Mouse (Mus musculus) neural tube, embryonic 15.5 days (tissue): ENCODE data around the gene Mafk. TPM values are rescaled to one million over a fixed set of nuclear protein-coding genes. Genes with fewer than 3 reads are reported as not detected.

Source experiments
- ATAC-seq: fragments of 200-750 bp; cut with Nextera tagmentation; 2 replicates; pipeline ENCODE4 v1.8.0; 2017; ENCODE audit warnings: mild to moderate bottlenecking, moderate TSS enrichment, moderate library complexity; ENCODE audit not compliant: low FRiP score
- H3K27ac ChIP-seq: fragments of 300-500 bp; sonication (generic); replicated peaks from 2 replicates; pipeline ENCODE4 v1.5.1; 2015; ENCODE audit warnings: mild to moderate bottlenecking, inconsistent platforms
- H3K27me3 ChIP-seq: fragments of 300-500 bp; sonication (generic); replicated peaks from 2 replicates; pipeline ENCODE4 v1.6.1; 2015; ENCODE audit warnings: inconsistent platforms
- H3K36me3 ChIP-seq: fragments of 300-500 bp; sonication (generic); 2 replicates; pipeline ENCODE4 v1.6.1; 2015; ENCODE audit warnings: inconsistent platforms
- H3K4me1 ChIP-seq: fragments of 300-500 bp; sonication (generic); 2 replicates; pipeline ENCODE4 v1.6.1; 2015; ENCODE audit warnings: inconsistent platforms
- H3K4me2 ChIP-seq: fragments of 300-500 bp; sonication (generic); 2 replicates; pipeline ENCODE4 v1.6.1; 2015; ENCODE audit warnings: inconsistent platforms, mild to moderate bottlenecking, moderate library complexity
- H3K4me3 ChIP-seq: fragments of 300-500 bp; sonication (generic); replicated peaks from 2 replicates; pipeline ENCODE4 v1.5.1; 2015; ENCODE audit warnings: mild to moderate bottlenecking, inconsistent platforms
- H3K9ac ChIP-seq: fragments of 300-500 bp; sonication (generic); replicated peaks from 2 replicates; pipeline ENCODE4 v1.6.1; 2015; ENCODE audit warnings: mild to moderate bottlenecking, inconsistent platforms
- H3K9me3 ChIP-seq: fragments of 300-500 bp; sonication (generic); replicated peaks from 2 replicates; pipeline ENCODE4 v1.6.1; 2016; ENCODE audit warnings: inconsistent platforms
- WGBS: fragments of 180-500 bp; shearing (Covaris S2); methylation state at CpG from one replicate; pipeline ENCODE4 v1.1.7; 2015; ENCODE audit warnings: mixed read lengths; 5-methylcytosine and 5-hydroxymethylcytosine counted together
- polyA plus RNA-seq: library from polyadenylated mRNA; unstranded; fragments of >200 nt; fragmentation: Nextera tagmentation; extraction: Ambion mirVana; gene quantifications from 2 replicates; pipeline ENCODE4 v1.2.1, GENCODE M21; 2015

Gene Mafk
- polyA plus RNA-seq, 1 experiment from 2014 or later, result 10.8 TPM

DNA sequence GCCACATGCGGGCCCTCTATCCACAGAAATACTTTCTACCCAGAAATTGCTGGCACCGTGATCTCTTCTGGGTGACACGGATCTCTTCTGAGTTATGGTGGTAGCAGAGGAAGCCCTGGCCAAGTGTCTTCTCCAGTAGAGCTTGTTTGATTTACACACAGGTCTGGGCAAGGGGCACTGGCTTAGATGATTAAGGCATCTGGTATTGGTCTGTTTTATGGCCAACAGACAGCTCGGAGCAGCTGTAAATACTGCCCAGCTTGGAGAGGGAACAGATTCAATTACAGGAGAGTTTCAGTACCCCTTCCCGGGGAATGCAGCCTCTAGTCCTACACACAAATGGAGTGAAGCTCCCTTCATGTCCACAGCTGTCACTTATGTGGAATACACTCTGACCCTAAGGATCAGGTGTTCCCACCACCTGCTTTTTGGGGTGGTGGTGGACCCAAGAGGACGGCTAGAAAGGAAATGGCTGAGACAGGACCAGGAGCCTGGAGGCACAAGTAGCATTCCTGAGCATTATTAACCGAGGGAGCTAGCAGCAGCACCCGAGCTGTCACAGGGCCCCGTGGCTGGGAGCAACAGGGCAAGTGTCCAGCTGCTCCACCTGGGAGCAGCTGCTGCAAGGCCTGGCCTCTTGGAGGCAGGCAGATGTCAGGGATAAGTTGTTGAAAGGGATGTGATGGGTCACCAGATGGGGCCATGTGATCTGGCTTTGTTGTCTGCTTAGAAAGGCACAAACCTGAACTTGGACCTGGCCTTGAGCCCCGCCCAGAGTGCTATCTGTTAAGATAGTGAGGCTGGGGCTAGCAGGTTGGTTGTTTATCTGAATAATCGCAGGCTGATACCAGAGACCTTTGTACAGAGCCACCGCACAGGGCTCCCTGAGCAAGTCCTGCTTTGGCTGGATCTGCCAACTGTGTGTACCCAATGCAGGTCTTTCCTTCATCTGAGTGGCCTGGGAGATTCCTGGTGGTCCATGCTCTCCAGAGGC is 30.4 kb downstream of the Mafk start:
- Histone ChIP-seq H3K9ac (no peak overlapping the region), H3K27me3 (no peaks in the 10 kb centered on the region), H3K4me3 (no peak overlapping the region), H3K36me3 (peaks cover 27% of the 10 kb centered on the region), H3K9me3 (no peaks in the 10 kb centered on the region), H3K4me1 (peaks cover 22% of the 10 kb centered on the region), H3K27ac (no peak overlapping the region), H3K4me2 (no peak overlapping the region)
- ATAC-seq, result no peak
- 67% methylated on average over 12 of the region's 12 CpGs for WGBS

DNA sequence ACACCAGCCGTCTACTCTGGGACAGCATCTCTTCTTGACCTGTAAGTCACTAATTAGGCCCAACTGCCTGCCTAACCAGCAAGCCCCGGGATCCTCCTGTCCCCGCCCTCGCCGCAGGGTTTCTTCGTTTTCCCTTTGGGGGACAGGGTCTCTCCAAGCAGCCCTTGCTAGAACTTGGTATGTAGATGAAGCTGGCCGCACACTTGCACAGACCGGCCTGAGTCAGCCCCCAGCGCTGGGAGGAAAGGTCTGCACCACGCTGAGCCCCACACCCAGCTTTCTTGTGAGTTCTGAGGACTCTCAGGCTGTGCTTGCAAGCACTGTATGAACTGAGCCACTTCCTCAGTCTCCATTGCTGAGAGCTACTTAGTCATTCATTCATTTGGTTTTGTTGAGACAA is 33.2 kb downstream of the Mafk start:
- no peak overlapping the region for H3K9ac ChIP-seq
- H3K4me2 ChIP-seq, result no peak overlapping the region
- WGBS, result 95% methylated on average over 10 of the region's 10 CpGs
- H3K9me3 ChIP-seq, result no peaks in the 10 kb centered on the region
- H3K36me3 ChIP-seq, result peaks cover 27% of the 10 kb centered on the region
- no peak overlapping the region for H3K27ac ChIP-seq
- H3K4me1 ChIP-seq, result peaks cover 26% of the 10 kb centered on the region
- H3K27me3 ChIP-seq, result no peaks in the 10 kb centered on the region
- ATAC-seq, result no peak
- H3K4me3 ChIP-seq, result no peak overlapping the region

DNA sequence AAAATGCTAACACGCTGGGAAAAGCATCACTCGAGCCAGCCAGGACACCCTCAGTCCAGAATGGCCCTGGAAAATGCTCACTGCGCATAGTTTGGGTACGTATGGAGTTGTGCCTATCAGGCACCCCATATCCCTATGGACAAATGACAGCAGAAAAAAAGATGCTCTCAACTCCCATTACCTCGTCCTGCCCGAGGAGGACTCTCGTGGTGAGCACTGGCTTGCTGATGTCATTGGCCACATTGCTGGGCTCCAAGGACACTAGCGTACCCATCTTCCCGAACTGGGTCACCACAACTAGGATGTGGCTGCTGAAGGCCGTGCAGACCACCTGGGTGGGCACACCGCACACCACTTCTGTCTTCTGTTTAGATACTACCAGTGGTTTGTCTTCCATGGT is 34.6 kb downstream of the Mafk start:
- Histone ChIP-seq H3K36me3 (peaks cover 27% of the 10 kb centered on the region), H3K9me3 (no peaks in the 10 kb centered on the region), H3K4me3 (peak overlapping the region; percentile 71), H3K4me1 (peaks cover 26% of the 10 kb centered on the region), H3K27me3 (no peaks in the 10 kb centered on the region), H3K27ac (no peak overlapping the region), H3K9ac (peak overlapping the region; percentile 85), H3K4me2 (peak overlapping the region; percentile 95)
- WGBS, result 38% methylated on average over 11 of the region's 11 CpGs
- ATAC-seq, result no peak

DNA sequence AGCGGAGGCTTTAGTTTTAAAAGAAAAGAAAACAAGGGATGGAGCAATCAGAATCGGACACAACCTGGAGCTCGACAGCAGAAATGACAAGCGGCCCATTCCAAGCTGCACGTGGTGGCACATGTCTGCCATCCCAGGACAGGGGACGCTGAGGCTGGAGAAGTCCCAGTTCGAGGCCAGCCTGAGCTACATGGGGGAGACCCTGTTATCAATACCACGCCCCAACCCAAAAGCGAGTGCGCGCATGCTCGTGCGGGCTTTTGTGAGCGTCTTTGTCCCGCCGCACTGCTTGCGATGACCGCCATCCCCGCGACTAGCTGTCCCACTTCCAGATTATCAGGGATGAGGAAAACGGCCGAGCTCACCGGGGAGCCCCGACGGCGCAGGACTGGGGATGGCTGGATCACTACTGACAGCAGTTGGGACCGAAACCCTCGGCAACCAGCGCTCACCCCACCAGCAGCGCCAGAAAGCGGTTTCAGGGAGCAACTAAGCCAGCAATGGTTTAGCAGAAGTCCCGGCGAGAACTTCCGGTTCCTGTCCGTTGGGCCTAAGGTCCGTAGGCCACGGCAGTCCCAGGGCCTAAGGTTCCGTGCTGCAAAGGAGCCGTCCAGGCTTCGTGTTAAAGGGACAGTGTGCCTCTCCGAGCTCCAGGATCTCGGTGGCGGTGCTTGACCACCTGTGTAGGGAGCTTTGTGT is 35.2 kb downstream of the Mafk start, which contains the start of the genes Gm26938 and Psmg3:
Gene Gm26938 (minus strand): TSS at position 51 of the 699 bp plus-strand sequence.
Gene Psmg3 (minus strand): TSS at position 529 of the 699 bp plus-strand sequence.
- whole genome bisulfite sequencing, result under 1% methylated on average over 43 of the region's 43 CpGs
- H3K27me3 ChIP-seq, result no peaks in the 10 kb centered on the region
- peak within 1 kb of the TSS; percentile 80 for H3K27ac ChIP-seq
- H3K4me3 ChIP-seq, result peak within 1 kb of the TSS; percentile 71
- peak within 1 kb of the TSS; percentile 85 for H3K9ac ChIP-seq
- peaks cover 24% of the 10 kb centered on the region for H3K36me3 ChIP-seq
- peak; percentile 78 for ATAC-seq
- H3K9me3 ChIP-seq, result no peaks in the 10 kb centered on the region
- H3K4me2 ChIP-seq, result peak within 1 kb of the TSS; percentile 95
- H3K4me1 ChIP-seq, result peaks cover 25% of the 10 kb centered on the region

DNA sequence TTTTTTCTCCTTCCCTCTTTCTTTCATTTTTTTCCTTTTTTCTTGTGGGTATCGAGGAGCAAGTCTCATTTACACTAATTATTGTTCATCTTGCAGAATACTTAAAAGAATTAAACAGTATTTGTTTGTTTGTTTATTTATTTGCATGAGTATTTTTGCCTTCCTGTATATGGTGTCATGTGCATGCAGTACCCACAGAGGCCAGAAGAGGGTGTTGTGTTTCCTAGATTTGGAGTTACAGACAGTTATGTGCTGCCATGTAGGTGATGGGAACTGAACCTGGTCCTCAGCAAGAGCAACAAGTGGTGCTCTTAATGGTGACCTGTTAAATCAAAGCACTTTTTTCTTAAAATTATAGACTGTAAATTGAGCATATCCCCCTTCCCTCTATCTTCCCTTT is 36.3 kb downstream of the Mafk start:
- no peak overlapping the region for H3K4me3 ChIP-seq
- ATAC-seq, result no peak
- peaks cover 21% of the 10 kb centered on the region for H3K4me1 ChIP-seq
- H3K9ac ChIP-seq, result no peak overlapping the region
- H3K36me3 ChIP-seq, result peaks cover 13% of the 10 kb centered on the region
- no peaks in the 10 kb centered on the region for H3K9me3 ChIP-seq
- no peak overlapping the region for H3K27ac ChIP-seq
- H3K4me2 ChIP-seq, result no peak overlapping the region
- H3K27me3 ChIP-seq, result no peaks in the 10 kb centered on the region
- WGBS, result 97% methylated on average over 1 of the region's 1 CpGs

DNA sequence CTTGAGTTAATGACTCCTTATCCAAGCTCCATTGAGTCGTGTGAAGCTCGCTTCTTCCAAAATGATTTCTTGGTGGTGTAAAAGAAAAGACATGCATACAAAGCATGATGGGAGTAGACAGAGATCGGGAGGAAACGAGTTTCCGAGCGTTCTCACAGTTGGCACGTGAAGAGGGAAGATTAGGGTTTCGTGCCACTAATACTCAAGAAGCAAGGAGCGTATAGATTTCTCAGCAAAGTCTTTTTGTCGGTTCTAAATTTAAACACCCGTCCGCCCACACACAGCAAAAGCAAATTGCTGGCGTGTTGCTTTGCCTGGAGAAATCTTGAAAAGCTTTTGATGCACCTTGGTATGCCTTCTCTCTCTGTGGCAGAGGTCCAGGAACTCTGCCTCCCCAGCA is 38.1 kb downstream of the Mafk start:
- Histone ChIP-seq H3K4me2 (no peak overlapping the region), H3K4me3 (no peak overlapping the region), H3K27me3 (0 out of 2 replicates have a peak, but pooled peaks cover 3% of the 10 kb centered on the region), H3K9me3 (no peaks in the 10 kb centered on the region), H3K9ac (no peak overlapping the region), H3K4me1 (peaks cover 20% of the 10 kb centered on the region), H3K36me3 (no peaks in the 10 kb centered on the region), H3K27ac (no peak overlapping the region)
- WGBS, result 78% methylated on average over 13 of the region's 13 CpGs
- no peak for ATAC-seq

DNA sequence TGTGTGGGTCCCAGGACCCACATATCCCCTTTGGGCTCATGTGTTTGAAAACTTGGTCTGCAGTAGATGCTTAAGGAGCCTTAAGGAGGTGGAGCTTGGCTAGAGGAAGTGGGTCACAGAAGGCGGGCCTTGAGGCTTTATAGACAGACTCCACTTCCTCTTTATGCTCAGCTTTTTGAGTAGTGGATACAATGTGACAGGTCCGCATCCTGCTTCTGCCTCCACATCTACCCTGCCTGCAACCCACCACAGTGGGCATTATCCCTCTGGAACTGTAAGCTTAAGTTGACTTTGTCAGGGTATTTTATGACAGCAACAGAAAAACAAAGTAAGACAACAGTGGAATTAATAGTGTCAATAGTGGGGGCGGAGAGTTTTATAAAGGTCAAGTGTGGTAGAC is 39.4 kb downstream of the Mafk start:
- WGBS, result 92% methylated on average over 3 of the region's 3 CpGs
- H3K9ac ChIP-seq, result no peak overlapping the region
- no peak overlapping the region for H3K27ac ChIP-seq
- ATAC-seq, result no peak
- H3K27me3 ChIP-seq, result 0 out of 2 replicates have a peak, but pooled peaks cover 3% of the 10 kb centered on the region
- H3K4me2 ChIP-seq, result no peak overlapping the region
- no peaks in the 10 kb centered on the region for H3K36me3 ChIP-seq
- no peaks in the 10 kb centered on the region for H3K9me3 ChIP-seq
- H3K4me3 ChIP-seq, result no peak overlapping the region
- peaks cover 8% of the 10 kb centered on the region for H3K4me1 ChIP-seq

DNA sequence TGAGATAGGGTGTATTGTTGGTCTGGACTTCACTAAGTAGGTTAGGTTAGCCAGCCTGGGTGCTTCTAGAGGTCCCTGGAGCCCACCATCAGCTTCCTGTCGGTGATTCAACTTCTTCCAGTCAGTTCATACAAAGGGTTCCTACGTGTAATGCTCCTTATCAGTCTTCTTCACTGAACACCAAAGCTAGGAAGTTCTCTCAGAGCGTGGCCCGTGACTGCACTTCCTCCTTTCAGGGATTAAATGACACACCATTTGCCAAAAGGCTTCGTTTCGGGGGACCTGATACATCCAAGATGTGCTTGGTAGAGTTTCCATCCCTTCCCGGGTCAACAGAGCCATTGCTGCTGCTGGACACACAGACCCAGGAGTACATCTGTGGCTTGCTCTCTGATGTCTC is 40.8 kb downstream of the Mafk start:
- Histone ChIP-seq H3K9ac (no peak overlapping the region), H3K27me3 (0 out of 2 replicates have a peak, but pooled peaks cover 3% of the 10 kb centered on the region), H3K36me3 (no peaks in the 10 kb centered on the region), H3K4me2 (no peak overlapping the region), H3K4me1 (no peaks in the 10 kb centered on the region), H3K27ac (no peak overlapping the region), H3K9me3 (no peaks in the 10 kb centered on the region), H3K4me3 (no peak overlapping the region)
- no peak for ATAC-seq
- WGBS, result 83% methylated on average over 7 of the region's 7 CpGs

DNA sequence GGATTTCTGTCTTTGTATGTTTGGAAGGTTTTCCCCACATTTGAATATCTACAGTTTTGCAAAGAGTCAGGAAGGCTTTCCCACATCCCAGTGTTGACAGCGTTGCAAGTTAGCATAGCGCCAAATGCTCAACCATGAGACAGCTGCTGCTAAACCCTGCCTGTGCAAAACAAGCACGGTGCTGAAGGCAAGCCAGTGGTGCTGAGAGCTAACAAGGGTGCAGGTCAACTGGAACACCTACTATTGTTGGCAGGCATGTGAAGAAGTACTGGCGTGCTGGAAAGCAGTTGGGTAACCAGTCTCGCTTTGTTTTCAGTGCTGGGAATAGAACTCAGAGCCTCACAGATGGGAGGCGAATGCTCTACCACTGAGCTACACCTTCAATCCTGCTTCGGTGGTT is 44.4 kb downstream of the Mafk start:
- no peak for ATAC-seq
- Histone ChIP-seq H3K27me3 (peaks cover 7% of the 10 kb centered on the region; the same call in 1 of the 2 replicates), H3K4me1 (no peaks in the 10 kb centered on the region), H3K9ac (no peak overlapping the region), H3K4me2 (no peak overlapping the region), H3K9me3 (no peaks in the 10 kb centered on the region), H3K27ac (no peak overlapping the region), H3K36me3 (no peaks in the 10 kb centered on the region), H3K4me3 (no peak overlapping the region)
- WGBS, result 90% methylated on average over 7 of the region's 7 CpGs

DNA sequence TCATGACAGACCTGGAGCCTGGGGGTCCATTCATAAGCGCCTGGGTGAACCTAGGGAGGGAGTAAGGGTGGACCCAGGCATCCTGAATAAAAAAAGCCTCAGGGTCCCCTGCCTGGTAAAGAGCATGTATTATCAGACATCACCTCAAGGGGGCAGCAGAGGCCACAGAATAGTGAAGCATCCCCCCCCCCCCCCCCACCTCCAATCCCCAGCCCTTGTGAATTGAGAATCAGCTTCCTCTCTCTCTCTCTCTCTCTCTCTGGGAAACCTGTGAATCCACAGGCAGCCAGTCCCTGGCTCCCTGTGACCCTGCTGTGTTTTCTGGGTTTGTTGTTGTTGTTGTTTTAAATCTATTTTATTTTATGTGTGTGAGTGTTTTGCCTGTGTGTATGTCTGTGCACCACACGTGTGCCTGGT is 47.2 kb downstream of the Mafk start:
- no peak; the same call in 1 of the 2 replicates for ATAC-seq
- Histone ChIP-seq H3K4me1 (no peaks in the 10 kb centered on the region), H3K4me2 (no peak overlapping the region), H3K27ac (no peak overlapping the region), H3K9ac (no peak overlapping the region), H3K4me3 (no peak overlapping the region), H3K27me3 (peaks cover 7% of the 10 kb centered on the region; the same call in 1 of the 2 replicates), H3K36me3 (no peaks in the 10 kb centered on the region), H3K9me3 (no peaks in the 10 kb centered on the region)
- 14% methylated on average over 2 of the region's 2 CpGs for WGBS

DNA sequence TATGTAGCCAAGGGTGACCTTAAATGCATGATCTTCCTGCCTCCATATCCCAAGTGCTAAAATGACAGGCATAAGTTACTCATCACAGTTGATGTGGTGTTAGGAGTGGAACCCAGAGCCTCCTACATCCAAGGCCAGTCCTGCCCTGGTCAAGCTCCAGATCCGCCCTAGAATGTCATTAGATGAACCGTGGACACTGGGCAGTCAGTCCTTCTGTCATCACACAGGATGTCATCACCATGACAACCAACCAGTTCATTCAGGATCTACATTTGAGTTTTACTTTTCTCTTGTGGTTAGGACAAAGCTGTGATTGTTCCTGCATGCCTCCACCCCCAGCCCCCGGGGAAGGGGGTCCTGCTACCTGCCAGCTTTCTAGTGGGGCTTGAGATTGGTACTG is 47.8 kb downstream of the Mafk start:
- no peak for ATAC-seq
- 24% methylated on average over 3 of the region's 3 CpGs for WGBS
- peaks cover 4% of the 10 kb centered on the region; the same call in 1 of the 2 replicates for H3K27me3 ChIP-seq
- no peaks in the 10 kb centered on the region; the same call in 1 of the 2 replicates for H3K9me3 ChIP-seq
- no peak overlapping the region for H3K4me2 ChIP-seq
- no peaks in the 10 kb centered on the region for H3K4me1 ChIP-seq
- no peaks in the 10 kb centered on the region for H3K36me3 ChIP-seq
- no peak overlapping the region for H3K4me3 ChIP-seq
- no peak overlapping the region for H3K27ac ChIP-seq
- no peak overlapping the region for H3K9ac ChIP-seq
